Mouse (Mus musculus): ENCODE measurements around the gene Gfpt1. TPM values are rescaled to one million over a fixed set of nuclear protein-coding genes. Genes with fewer than 3 reads are reported as not detected.

Gfpt1 gene
- polyA plus RNA-seq, 1 experiment from 2014 or later, result 14.1 TPM

GRCm38 (mm10) chr6:87051886-87052425, 9.3 kb downstream of the Gfpt1 start:
- H3K27ac ChIP-seq (ENCODE audit: low read depth, low read length), result no peak overlapping the region
- no peaks in the 10 kb centered on the region for H3K27me3 ChIP-seq (ENCODE audit: control insufficient read depth, insufficient read depth, low read length)
- WGBS, result 96% methylated on average over 10 of the region's 10 CpGs
- peaks cover 2% of the 10 kb centered on the region; the same call in 1 of the 2 replicates for H3K36me3 ChIP-seq (ENCODE audit: control insufficient read depth, insufficient read depth, low read length)
- H3K4me2 ChIP-seq, result no peak overlapping the region
- no peak overlapping the region for H3K4me3 ChIP-seq (ENCODE audit: low read depth, low read length)
- no peaks in the 10 kb centered on the region for H3K9me3 ChIP-seq (ENCODE audit: control insufficient read depth, low read length)
- H3K4me1 ChIP-seq (ENCODE audit: control insufficient read depth, insufficient read depth, low read length), result no peaks in the 10 kb centered on the region
- DNase-seq (ENCODE audit: low spot score, missing footprints) (no peak), ATAC-seq (ENCODE audit: low FRiP score) (no peak)
- no peak overlapping the region for H3K9ac ChIP-seq (ENCODE audit: low read length)

- no peaks in the 10 kb centered on the region for H3K27me3 ChIP-seq (ENCODE audit: control insufficient read depth, insufficient read depth, low read length)
- WGBS, result 91% methylated on average over 8 of the region's 8 CpGs
- peaks cover 2% of the 10 kb centered on the region; the same call in 1 of the 2 replicates for H3K36me3 ChIP-seq (ENCODE audit: control insufficient read depth, insufficient read depth, low read length)
- H3K4me1 ChIP-seq (ENCODE audit: control insufficient read depth, insufficient read depth, low read length), result no peaks in the 10 kb centered on the region
- no peak for ATAC-seq (ENCODE audit: low FRiP score)
- H3K9me3 ChIP-seq (ENCODE audit: control insufficient read depth, low read length), result no peaks in the 10 kb centered on the region
- no peak overlapping the region for H3K9ac ChIP-seq (ENCODE audit: low read length)
- H3K4me2 ChIP-seq, result no peak overlapping the region
- H3K27ac ChIP-seq (ENCODE audit: low read depth, low read length), result no peak overlapping the region
- no peak for DNase-seq (ENCODE audit: low spot score, missing footprints)
- H3K4me3 ChIP-seq (ENCODE audit: low read depth, low read length), result no peak overlapping the region
These were observed 11.5 kb downstream of the Gfpt1 start for GRCm38 (mm10) chr6:87054193-87054592.

- no peak overlapping the region for H3K27ac ChIP-seq (ENCODE audit: low read depth, low read length)
- H3K9ac ChIP-seq (ENCODE audit: low read length), result no peak overlapping the region
- H3K27me3 ChIP-seq (ENCODE audit: control insufficient read depth, insufficient read depth, low read length), result no peaks in the 10 kb centered on the region
- ATAC-seq (ENCODE audit: low FRiP score), result no peak
- 97% methylated on average over 1 of the region's 1 CpGs for WGBS
- DNase-seq (ENCODE audit: low spot score, missing footprints), result no peak
- H3K4me3 ChIP-seq (ENCODE audit: low read depth, low read length), result no peak overlapping the region
- H3K9me3 ChIP-seq (ENCODE audit: control insufficient read depth, low read length), result no peaks in the 10 kb centered on the region
- H3K36me3 ChIP-seq (ENCODE audit: control insufficient read depth, insufficient read depth, low read length), result peaks cover 2% of the 10 kb centered on the region; the same call in 1 of the 2 replicates
- H3K4me1 ChIP-seq (ENCODE audit: control insufficient read depth, insufficient read depth, low read length), result no peaks in the 10 kb centered on the region
- H3K4me2 ChIP-seq, result no peak overlapping the region
These were observed 17.1 kb downstream of the Gfpt1 start for GRCm38 (mm10) chr6:87059754-87060153.

GRCm38 (mm10) chr6:87063586-87063985, 20.9 kb downstream of the Gfpt1 start:
- Histone ChIP-seq H3K4me3 (ENCODE audit: low read depth, low read length) (no peak overlapping the region), H3K9ac (ENCODE audit: low read length) (no peak overlapping the region), H3K27me3 (ENCODE audit: control insufficient read depth, insufficient read depth, low read length) (no peaks in the 10 kb centered on the region), H3K27ac (ENCODE audit: low read depth, low read length) (no peak overlapping the region), H3K4me1 (ENCODE audit: control insufficient read depth, insufficient read depth, low read length) (no peaks in the 10 kb centered on the region), H3K36me3 (ENCODE audit: control insufficient read depth, insufficient read depth, low read length) (peaks cover 8% of the 10 kb centered on the region; the same call in 1 of the 2 replicates), H3K9me3 (ENCODE audit: control insufficient read depth, low read length) (no peaks in the 10 kb centered on the region), H3K4me2 (no peak overlapping the region)
- ATAC-seq (ENCODE audit: low FRiP score) (no peak), DNase-seq (ENCODE audit: low spot score, missing footprints) (peak; percentile 77)
- WGBS, result 91% methylated on average over 4 of the region's 4 CpGs

- Histone ChIP-seq H3K9ac (ENCODE audit: low read length) (no peak overlapping the region), H3K27ac (ENCODE audit: low read depth, low read length) (no peak overlapping the region), H3K9me3 (ENCODE audit: control insufficient read depth, low read length) (no peaks in the 10 kb centered on the region), H3K4me3 (ENCODE audit: low read depth, low read length) (no peak overlapping the region), H3K27me3 (ENCODE audit: control insufficient read depth, insufficient read depth, low read length) (no peaks in the 10 kb centered on the region), H3K36me3 (ENCODE audit: control insufficient read depth, insufficient read depth, low read length) (peaks cover 8% of the 10 kb centered on the region; the same call in 1 of the 2 replicates), H3K4me2 (no peak overlapping the region), H3K4me1 (ENCODE audit: control insufficient read depth, insufficient read depth, low read length) (no peaks in the 10 kb centered on the region)
- ATAC-seq (ENCODE audit: low FRiP score), result no peak
- no peak for DNase-seq (ENCODE audit: low spot score, missing footprints)
- WGBS, result 91% methylated on average over 2 of the region's 2 CpGs
These were observed 25.6 kb downstream of the Gfpt1 start for GRCm38 (mm10) chr6:87068209-87068608.

- no peak for ATAC-seq (ENCODE audit: low FRiP score)
- WGBS, result 93% methylated on average over 7 of the region's 7 CpGs
These were observed 26.7 kb downstream of the Gfpt1 start for GRCm38 (mm10) chr6:87069195-87069900.

GRCm38 (mm10) chr6:87070641-87071040, 28.0 kb downstream of the Gfpt1 start:
- Histone ChIP-seq H3K27ac (ENCODE audit: low read depth, low read length) (no peak overlapping the region), H3K4me1 (ENCODE audit: control insufficient read depth, insufficient read depth, low read length) (no peaks in the 10 kb centered on the region), H3K27me3 (ENCODE audit: control insufficient read depth, insufficient read depth, low read length) (no peaks in the 10 kb centered on the region), H3K4me2 (no peak overlapping the region), H3K9me3 (ENCODE audit: control insufficient read depth, low read length) (no peaks in the 10 kb centered on the region), H3K9ac (ENCODE audit: low read length) (no peak overlapping the region), H3K4me3 (ENCODE audit: low read depth, low read length) (no peak overlapping the region), H3K36me3 (ENCODE audit: control insufficient read depth, insufficient read depth, low read length) (peaks cover 6% of the 10 kb centered on the region; the same call in 1 of the 2 replicates)
- WGBS, result 88% methylated on average over 4 of the region's 4 CpGs
- no peak for ATAC-seq (ENCODE audit: low FRiP score)
- DNase-seq (ENCODE audit: low spot score, missing footprints), result no peak

More at GRCm38 (mm10) chr6:87069195-87069900, 26.7 kb downstream of the Gfpt1 start:
- no peaks in the 10 kb centered on the region for H3K4me1 ChIP-seq (ENCODE audit: control insufficient read depth, insufficient read depth, low read length)
- no peak overlapping the region for H3K4me3 ChIP-seq (ENCODE audit: low read depth, low read length)
- DNase-seq (ENCODE audit: low spot score, missing footprints), result no peak
- H3K9ac ChIP-seq (ENCODE audit: low read length), result no peak overlapping the region
- no peaks in the 10 kb centered on the region for H3K9me3 ChIP-seq (ENCODE audit: control insufficient read depth, low read length)
- H3K36me3 ChIP-seq (ENCODE audit: control insufficient read depth, insufficient read depth, low read length), result peaks cover 6% of the 10 kb centered on the region; the same call in 1 of the 2 replicates
- H3K27ac ChIP-seq (ENCODE audit: low read depth, low read length), result no peak overlapping the region
- no peak overlapping the region for H3K4me2 ChIP-seq
- H3K27me3 ChIP-seq (ENCODE audit: control insufficient read depth, insufficient read depth, low read length), result no peaks in the 10 kb centered on the region

- Histone ChIP-seq H3K27me3 (ENCODE audit: control insufficient read depth, insufficient read depth, low read length) (no peaks in the 10 kb centered on the region), H3K9me3 (ENCODE audit: control insufficient read depth, low read length) (no peaks in the 10 kb centered on the region), H3K4me3 (ENCODE audit: low read depth, low read length) (no peak overlapping the region), H3K4me2 (no peak overlapping the region), H3K27ac (ENCODE audit: low read depth, low read length) (no peak overlapping the region), H3K36me3 (ENCODE audit: control insufficient read depth, insufficient read depth, low read length) (no peaks in the 10 kb centered on the region), H3K4me1 (ENCODE audit: control insufficient read depth, insufficient read depth, low read length) (no peaks in the 10 kb centered on the region), H3K9ac (ENCODE audit: low read length) (no peak overlapping the region)
- DNase-seq (ENCODE audit: low spot score, missing footprints) (no peak), ATAC-seq (ENCODE audit: low FRiP score) (no peak)
- WGBS, result 91% methylated on average over 4 of the region's 4 CpGs
These were observed 30.1 kb downstream of the Gfpt1 start for GRCm38 (mm10) chr6:87072759-87073158.

- H3K4me1 ChIP-seq (ENCODE audit: control insufficient read depth, insufficient read depth, low read length), result no peaks in the 10 kb centered on the region
- no peak overlapping the region for H3K27ac ChIP-seq (ENCODE audit: low read depth, low read length)
- H3K9me3 ChIP-seq (ENCODE audit: control insufficient read depth, low read length), result no peaks in the 10 kb centered on the region
- ATAC-seq (ENCODE audit: low FRiP score) (no peak), DNase-seq (ENCODE audit: low spot score, missing footprints) (peak; percentile 31)
- no peaks in the 10 kb centered on the region for H3K27me3 ChIP-seq (ENCODE audit: control insufficient read depth, insufficient read depth, low read length)
- H3K9ac ChIP-seq (ENCODE audit: low read length), result no peak overlapping the region
- no peaks in the 10 kb centered on the region for H3K36me3 ChIP-seq (ENCODE audit: control insufficient read depth, insufficient read depth, low read length)
- 92% methylated on average over 2 of the region's 3 CpGs for WGBS
- H3K4me2 ChIP-seq, result no peak overlapping the region
- no peak overlapping the region for H3K4me3 ChIP-seq (ENCODE audit: low read depth, low read length)
These were observed 32.5 kb downstream of the Gfpt1 start for GRCm38 (mm10) chr6:87075092-87075685.

Data from midbrain, embryonic 11.5 days (tissue).